ENCODE assay signal across 12 mouse cellular contexts in the genomic region with DNA sequence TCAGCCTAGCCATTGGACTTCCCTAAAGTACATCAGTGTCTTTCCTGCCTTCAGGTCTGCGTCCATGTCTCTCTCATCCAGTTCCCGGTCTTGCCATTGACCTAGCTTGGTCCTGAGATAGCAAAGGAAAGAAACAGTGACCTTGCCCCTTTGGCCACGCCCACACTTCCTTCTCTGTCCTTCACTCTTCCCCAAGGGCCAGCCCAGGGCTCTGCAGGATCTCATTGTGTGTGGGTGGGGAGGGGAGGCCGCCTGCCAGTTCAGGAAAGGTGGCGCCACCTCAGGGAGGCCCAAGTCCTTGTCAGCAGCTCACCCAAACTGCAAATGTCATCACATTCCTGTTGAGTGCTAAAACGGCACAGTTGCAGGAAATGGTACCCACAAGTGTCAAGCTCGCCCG.
DNase-seq lines count a peak whose midpoint lies in the region; ATAC-seq lines count a peak whose summit lies in the region.
"Had no signal": no experiment of that assay in that cellular context is flagged by ENCODE, and none has a peak within 500 bp of the region (broad histone marks: within the 10 kb centered on the region; RNA-seq: fewer than 3 reads in every experiment).

No protein-coding gene starts in this region.

- H3K9me3 ChIP-seq in heart, embryonic 14.5 days (ENCODE audit: control insufficient read depth, low read length): no peaks in the 10 kb centered on the region
- no peaks in the 10 kb centered on the region for H3K9me3 ChIP-seq in midbrain, embryonic 10.5 days (replicated peaks)
- H3K9me3 ChIP-seq: embryonic facial prominence, embryonic 12.5 days; hindbrain, embryonic 13.5 days had no signal

- no peaks in the 10 kb centered on the region for H3K27me3 ChIP-seq in heart, embryonic 14.5 days (ENCODE audit: control insufficient read depth, insufficient read depth, low read length)
- no peaks in the 10 kb centered on the region for H3K27me3 ChIP-seq in midbrain, embryonic 10.5 days (ENCODE audit: low read depth, poor library complexity, severe bottlenecking)
- H3K27me3 ChIP-seq: CH12.LX; embryonic facial prominence, embryonic 12.5 days; hindbrain, embryonic 13.5 days had no signal

- no peak overlapping the region for H3K4me2 ChIP-seq in heart, embryonic 14.5 days (ENCODE audit: low read length)
- H3K4me2 ChIP-seq: embryonic facial prominence, embryonic 12.5 days; hindbrain, embryonic 13.5 days; midbrain, embryonic 11.5 days had no signal

- H3K27ac ChIP-seq in heart, embryonic 14.5 days (replicated peaks in 1 of 2; ENCODE audit: control insufficient read depth in 1 of 2, insufficient read depth in 1 of 2, low read depth in 2 of 2, low read length in 2 of 2): no peak overlapping the region
- no peak overlapping the region for H3K27ac ChIP-seq in midbrain, embryonic 10.5 days (replicated peaks)
- H3K27ac ChIP-seq: embryonic facial prominence, embryonic 12.5 days; hindbrain, embryonic 13.5 days had no signal

- no peak overlapping the region for H3K9ac ChIP-seq in heart, embryonic 14.5 days (ENCODE audit: low read length)
- H3K9ac ChIP-seq: embryonic facial prominence, embryonic 12.5 days; hindbrain, embryonic 13.5 days had no signal

- no peak overlapping the region for H3K4me3 ChIP-seq in heart, embryonic 14.5 days (ENCODE audit: control insufficient read depth in 1 of 2, insufficient read depth in 1 of 2, low read depth in 1 of 2, low read length in 2 of 2)
- H3K4me3 ChIP-seq in midbrain, embryonic 10.5 days: no peak overlapping the region
- H3K4me3 ChIP-seq: embryonic facial prominence, embryonic 12.5 days; hindbrain, embryonic 13.5 days had no signal

- WGBS in heart, embryonic 14.5 days: 25% methylated on average over 8 of the region's 8 CpGs
- 64% methylated on average over 8 of the region's 8 CpGs for WGBS in midbrain, embryonic 10.5 days

- peaks cover 2 to 3% of the 10 kb centered on the region in 2 experiments; a peak in 3 of 4 replicates for H3K4me1 ChIP-seq in heart, embryonic 14.5 days (ENCODE audit: control insufficient read depth in 2 of 2, insufficient read depth in 2 of 2, low read length in 2 of 2)
- no peaks in the 10 kb centered on the region for H3K4me1 ChIP-seq in midbrain, embryonic 10.5 days
- H3K4me1 ChIP-seq: embryonic facial prominence, embryonic 12.5 days; hindbrain, embryonic 13.5 days had no signal

- ATAC-seq in heart, embryonic 14.5 days (ENCODE audit: insufficient number of reproducible peaks, insufficient read depth, low FRiP score, low read depth): peak; percentile 67
- peak; percentile 92 for ATAC-seq in megakaryocyte progenitor cell, adult 5-6 weeks (replicated peaks; ENCODE audit: poor library complexity)

- DNase-seq in spleen, postnatal 4 days (ENCODE audit: low spot score in 2 of 2): peak; percentile 22 to 61
- DNase-seq in spleen, adult 18-20 months: no peak
- peak; percentile 73 for DNase-seq in kidney, postnatal 14 days
- DNase-seq in urinary bladder, postnatal 25 days (ENCODE audit: low spot score): no peak
- no peak for DNase-seq in midbrain, embryonic 10.5 days (ENCODE audit: low spot score)
- no peak for DNase-seq in urinary bladder, postnatal 36 days (ENCODE audit: low spot score in 2 of 2)

- no peaks in the 10 kb centered on the region for H3K36me3 ChIP-seq in heart, embryonic 14.5 days (ENCODE audit: control insufficient read depth, insufficient read depth, low read length)
- no peaks in the 10 kb centered on the region for H3K36me3 ChIP-seq in midbrain, embryonic 10.5 days
- H3K36me3 ChIP-seq: embryonic facial prominence, embryonic 12.5 days; hindbrain, embryonic 13.5 days had no signal

Comparison
In these comparisons a context has a peak if more than half of its experiments do, and no peak if none do; other contexts are left out.
1. DNase-seq: peak in spleen, postnatal 4 days (2 of 2) and kidney, postnatal 14 days (single experiment); none in spleen, adult 18-20 months (0 of 2), urinary bladder, postnatal 25 days (single experiment), midbrain, embryonic 10.5 days (single experiment) and urinary bladder, postnatal 36 days (0 of 2).